Mouse (Mus musculus) liver, embryonic 14.5 days (tissue): ENCODE measurements around the gene Shc2.
A peak's percentile ranks its signal among the peaks of the same experiment; 100 is the strongest.

Experiments
- CTCF ChIP-seq: IDR thresholded peaks from 2 replicates; pipeline ENCODE4 v1.5.1; 2016; ENCODE audit warnings: antibody characterized with exemption, low read depth, control low read depth
- EP300 ChIP-seq: IDR thresholded peaks from 2 replicates; pipeline ENCODE4 v1.6.1; 2016; ENCODE audit warnings: antibody characterized with exemption, low read depth

DNA sequence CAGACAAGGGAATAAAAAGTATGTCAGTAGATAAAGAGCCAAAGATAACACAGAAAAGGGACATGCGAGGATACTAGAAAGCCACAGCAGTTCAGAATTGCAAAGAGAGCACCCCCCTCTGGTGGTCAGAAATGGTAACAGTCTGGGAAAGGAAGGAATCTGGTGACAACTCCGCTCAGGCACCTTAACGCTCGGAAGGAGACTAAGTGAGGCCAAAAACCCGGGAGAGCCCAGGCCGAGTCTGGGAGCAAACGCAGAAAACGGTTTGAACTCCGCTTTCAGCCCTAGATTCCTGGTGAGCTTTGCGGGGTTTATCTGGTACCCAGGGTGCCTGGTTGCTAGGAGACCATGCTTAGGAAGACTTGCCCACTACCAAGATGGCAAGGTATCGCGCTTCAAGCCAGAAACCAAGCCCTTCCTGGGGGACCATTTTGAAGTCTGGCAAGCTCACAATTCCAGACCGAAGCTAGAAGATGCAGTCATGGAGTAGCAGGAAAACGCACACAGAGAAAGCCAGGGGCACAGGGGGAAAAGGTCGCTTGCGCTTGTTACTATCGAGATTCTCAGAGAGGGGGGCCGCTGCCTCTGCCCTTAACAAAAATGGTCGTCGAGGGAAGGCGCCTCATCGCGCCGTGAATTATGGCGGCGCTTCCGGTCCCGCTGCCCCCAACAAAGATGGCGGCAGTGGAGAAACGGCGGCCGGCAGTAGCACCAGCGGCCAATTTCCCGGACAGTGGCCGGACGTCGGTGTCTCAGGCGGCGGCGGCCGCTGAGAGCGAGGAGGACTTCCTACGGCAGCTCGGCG lies 31.3 kb upstream of the Shc2 start, which contains the start of gene Tpgs1:
- TF ChIP-seq CTCF (peak; percentile 89), EP300 (no peak)
